Mouse (Mus musculus) heart, postnatal 10 days (tissue): ENCODE results near the gene Ccrl2. TPM values are rescaled to one million over a fixed set of nuclear protein-coding genes. Genes with fewer than 3 reads are reported as not detected.

Experiments used
- total RNA-seq, 2 experiments: library from RNA; stranded (reverse); gene quantifications; 2 replicates each; pipeline ENCODE4 v1.2.3; 2021

Gene Ccrl2
- total RNA-seq, 2 experiments from 2014 or later: 6.4 to 7.4 TPM

Other genes with a start within 250 kb of the Ccrl2 start
- not detected for gene Prss44, start 243.5 kb downstream of the Ccrl2 start, total RNA-seq
- gene Prss43, start 230.8 kb downstream of the Ccrl2 start, total RNA-seq: not detected
- gene Prss45, start 222.9 kb downstream of the Ccrl2 start, total RNA-seq: not detected
- gene Prss46, start 213.0 kb downstream of the Ccrl2 start, total RNA-seq: not detected
- gene Prss50, start 199.6 kb downstream of the Ccrl2 start, total RNA-seq: not detected
- 10 to 100 TPM; 19.6 to 20.4 TPM for gene Als2cl, start 177.6 kb downstream of the Ccrl2 start, total RNA-seq
- under 1 TPM; 0.69 to 0.74 TPM for gene Tmie, start 177.4 kb downstream of the Ccrl2 start, total RNA-seq
- gene Fam240a, start 140.7 kb downstream of the Ccrl2 start, total RNA-seq: not detected
- not detected for gene Tdgf1, start 111.4 kb downstream of the Ccrl2 start, total RNA-seq
- gene Lrrc2, start 106.0 kb downstream of the Ccrl2 start, total RNA-seq: 10 to 100 TPM; 39.8 to 49.0 TPM
- 1 to 10 TPM; 2.4 to 2.8 TPM for gene Rtp3, start 66.9 kb downstream of the Ccrl2 start, total RNA-seq
- 1 to 10 TPM in 1 of 2 experiments, under 1 TPM in 1; 0.72 to 2.3 TPM for gene Ltf, start 38.2 kb downstream of the Ccrl2 start, total RNA-seq
- gene Lrrfip2, start 60.1 kb upstream of the Ccrl2 start, total RNA-seq: 100 to 1,000 TPM; 105 to 108 TPM
- gene Mlh1, start 214.3 kb upstream of the Ccrl2 start, total RNA-seq: 10 to 100 TPM; 15.2 to 17.2 TPM
- 10 to 100 TPM; 31.1 to 34.0 TPM for gene Epm2aip1, start 214.4 kb upstream of the Ccrl2 start, total RNA-seq